Mouse (Mus musculus): ENCODE measurements around the gene Lrrc75a. TPM values are rescaled to one million over a fixed set of nuclear protein-coding genes. Genes with fewer than 3 reads are reported as not detected.
A peak's percentile ranks its signal among the peaks of the same experiment; 100 is the strongest.

Gene Lrrc75a
- polyA plus RNA-seq, 1 experiment from 2014 or later = 16.2 TPM

- ATAC-seq (ENCODE audit: low FRiP score) = no peak
- Histone ChIP-seq H3K4me1 (replicated peaks; ENCODE audit: control insufficient read depth, insufficient read depth, low read length) (no peaks in the 10 kb centered on the region), H3K27ac (ENCODE audit: low read depth, low read length) (no peak overlapping the region), H3K27me3 (ENCODE audit: control insufficient read depth, insufficient read depth, low read length) (no peaks in the 10 kb centered on the region), H3K9me3 (ENCODE audit: control insufficient read depth, low read length) (no peaks in the 10 kb centered on the region), H3K9ac (ENCODE audit: low read depth, low read length) (no peak overlapping the region), H3K4me3 (ENCODE audit: low read depth, low read length) (no peak overlapping the region), H3K4me2 (replicated peaks; ENCODE audit: low read depth, low read length) (no peak overlapping the region), H3K36me3 (ENCODE audit: control insufficient read depth, insufficient read depth, low read length) (no peaks in the 10 kb centered on the region)
- DNase-seq (ENCODE audit: low spot score) = no peak
- 64% methylated on average over 11 of the region's 11 CpGs for WGBS
Measured at GRCm38 (mm10) chr11:62642023-62642844, 6.1 kb downstream of the Lrrc75a start.

DNA sequence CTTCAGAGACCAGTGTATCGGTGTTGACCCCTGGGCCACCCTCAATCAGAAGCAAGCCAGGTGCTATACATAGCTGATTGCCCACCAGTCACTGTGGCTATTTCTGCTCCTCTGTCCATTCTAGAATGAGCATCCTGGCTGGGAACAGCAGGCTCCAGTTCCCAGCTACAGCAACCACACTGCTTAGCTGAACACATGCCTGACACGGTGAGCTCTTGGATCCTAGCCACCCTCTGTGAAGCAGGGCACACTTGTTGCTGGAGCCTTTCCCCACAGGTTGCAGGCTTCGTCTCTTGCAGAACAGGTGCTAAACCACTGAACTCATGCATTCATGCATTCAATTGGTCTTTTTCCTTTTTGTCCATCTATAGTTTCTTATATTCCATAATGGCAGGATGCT lies 7.9 kb downstream of the Lrrc75a start:
- H3K27ac ChIP-seq (ENCODE audit: low read depth, low read length) = no peak overlapping the region
- H3K27me3 ChIP-seq (ENCODE audit: control insufficient read depth, insufficient read depth, low read length) = no peaks in the 10 kb centered on the region
- no peak overlapping the region for H3K4me3 ChIP-seq (ENCODE audit: low read depth, low read length)
- ATAC-seq (ENCODE audit: low FRiP score) (no peak), DNase-seq (ENCODE audit: low spot score) (no peak)
- H3K4me2 ChIP-seq (replicated peaks; ENCODE audit: low read depth, low read length) = no peak overlapping the region
- no peaks in the 10 kb centered on the region for H3K4me1 ChIP-seq (replicated peaks; ENCODE audit: control insufficient read depth, insufficient read depth, low read length)
- WGBS = 87% methylated on average over 3 of the region's 3 CpGs
- H3K36me3 ChIP-seq (ENCODE audit: control insufficient read depth, insufficient read depth, low read length) = no peaks in the 10 kb centered on the region
- no peak overlapping the region for H3K9ac ChIP-seq (ENCODE audit: low read depth, low read length)
- no peaks in the 10 kb centered on the region for H3K9me3 ChIP-seq (ENCODE audit: control insufficient read depth, low read length)

GRCm38 (mm10) chr11:62638402-62638801 lies 9.9 kb downstream of the Lrrc75a start:
- ATAC-seq (ENCODE audit: low FRiP score) (no peak), DNase-seq (ENCODE audit: low spot score) (no peak)
- 90% methylated on average over 4 of the region's 4 CpGs for WGBS
- no peaks in the 10 kb centered on the region for H3K36me3 ChIP-seq (ENCODE audit: control insufficient read depth, insufficient read depth, low read length)
- no peak overlapping the region for H3K9ac ChIP-seq (ENCODE audit: low read depth, low read length)
- no peak overlapping the region for H3K4me2 ChIP-seq (replicated peaks; ENCODE audit: low read depth, low read length)
- no peaks in the 10 kb centered on the region for H3K27me3 ChIP-seq (ENCODE audit: control insufficient read depth, insufficient read depth, low read length)
- no peaks in the 10 kb centered on the region for H3K9me3 ChIP-seq (ENCODE audit: control insufficient read depth, low read length)
- H3K27ac ChIP-seq (ENCODE audit: low read depth, low read length) = no peak overlapping the region
- no peaks in the 10 kb centered on the region for H3K4me1 ChIP-seq (replicated peaks; ENCODE audit: control insufficient read depth, insufficient read depth, low read length)
- no peak overlapping the region for H3K4me3 ChIP-seq (ENCODE audit: low read depth, low read length)

GRCm38 (mm10) chr11:62637806-62638205 lies 10.5 kb downstream of the Lrrc75a start:
- ATAC-seq (ENCODE audit: low FRiP score) (no peak), DNase-seq (ENCODE audit: low spot score) (no peak)
- Histone ChIP-seq H3K4me2 (replicated peaks; ENCODE audit: low read depth, low read length) (no peak overlapping the region), H3K27ac (ENCODE audit: low read depth, low read length) (no peak overlapping the region), H3K9me3 (ENCODE audit: control insufficient read depth, low read length) (no peaks in the 10 kb centered on the region), H3K4me3 (ENCODE audit: low read depth, low read length) (no peak overlapping the region), H3K4me1 (replicated peaks; ENCODE audit: control insufficient read depth, insufficient read depth, low read length) (no peaks in the 10 kb centered on the region), H3K27me3 (ENCODE audit: control insufficient read depth, insufficient read depth, low read length) (no peaks in the 10 kb centered on the region), H3K36me3 (ENCODE audit: control insufficient read depth, insufficient read depth, low read length) (no peaks in the 10 kb centered on the region), H3K9ac (ENCODE audit: low read depth, low read length) (no peak overlapping the region)
- WGBS = 86% methylated on average over 6 of the region's 6 CpGs

DNA sequence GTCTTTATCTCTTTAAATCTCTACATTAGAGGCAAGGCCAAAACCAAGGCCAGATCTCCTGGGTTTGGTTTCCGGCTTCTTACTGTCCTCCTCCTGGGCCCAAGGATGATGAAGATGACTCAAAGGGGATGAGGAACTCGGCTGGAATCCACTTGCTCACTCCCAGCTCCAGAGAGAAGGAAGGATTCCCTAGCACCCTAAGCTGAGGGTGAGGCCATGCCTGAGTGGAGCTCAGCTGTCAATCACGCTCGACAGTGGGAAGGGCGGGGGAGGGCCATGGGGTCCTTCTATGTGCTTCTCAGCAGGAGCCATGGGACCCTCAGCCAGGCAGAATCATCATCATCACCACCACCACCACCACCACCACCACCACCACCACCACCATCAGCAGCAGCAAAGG lies 10.9 kb downstream of the Lrrc75a start:
- H3K4me2 ChIP-seq (replicated peaks; ENCODE audit: low read depth, low read length) = no peak overlapping the region
- no peaks in the 10 kb centered on the region for H3K4me1 ChIP-seq (replicated peaks; ENCODE audit: control insufficient read depth, insufficient read depth, low read length)
- H3K27ac ChIP-seq (ENCODE audit: low read depth, low read length) = no peak overlapping the region
- no peak for ATAC-seq (ENCODE audit: low FRiP score)
- H3K27me3 ChIP-seq (ENCODE audit: control insufficient read depth, insufficient read depth, low read length) = no peaks in the 10 kb centered on the region
- no peaks in the 10 kb centered on the region for H3K9me3 ChIP-seq (ENCODE audit: control insufficient read depth, low read length)
- no peaks in the 10 kb centered on the region for H3K36me3 ChIP-seq (ENCODE audit: control insufficient read depth, insufficient read depth, low read length)
- no peak overlapping the region for H3K9ac ChIP-seq (ENCODE audit: low read depth, low read length)
- no peak for DNase-seq (ENCODE audit: low spot score)
- H3K4me3 ChIP-seq (ENCODE audit: low read depth, low read length) = no peak overlapping the region
- WGBS = 77% methylated on average over 5 of the region's 5 CpGs

DNA sequence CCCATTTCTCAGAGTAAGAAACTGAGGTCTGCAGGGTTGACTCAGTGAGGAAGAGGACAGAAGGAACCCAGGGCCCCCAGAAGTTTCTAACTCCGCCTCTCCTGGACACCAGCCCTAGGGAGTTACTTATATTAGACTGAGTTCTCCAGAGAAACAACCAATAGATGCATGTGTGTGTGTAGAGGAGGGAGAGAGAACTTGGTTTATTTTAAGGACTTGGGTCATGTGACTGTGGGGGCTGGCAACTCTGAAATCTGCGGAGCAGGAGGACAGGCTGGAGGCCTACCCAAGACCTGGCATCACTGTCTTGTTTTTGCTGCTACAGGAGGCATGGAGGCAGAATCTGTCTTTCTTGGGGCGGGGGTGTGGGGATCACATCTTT lies 11.5 kb downstream of the Lrrc75a start:
- no peak for DNase-seq (ENCODE audit: low spot score)
- 87% methylated on average over 3 of the region's 3 CpGs for WGBS
- no peak for ATAC-seq (ENCODE audit: low FRiP score)
- no peak overlapping the region for H3K9ac ChIP-seq (ENCODE audit: low read depth, low read length)
- no peak overlapping the region for H3K4me2 ChIP-seq (replicated peaks; ENCODE audit: low read depth, low read length)
- H3K4me1 ChIP-seq (replicated peaks; ENCODE audit: control insufficient read depth, insufficient read depth, low read length) = no peaks in the 10 kb centered on the region
- H3K4me3 ChIP-seq (ENCODE audit: low read depth, low read length) = no peak overlapping the region
- H3K27me3 ChIP-seq (ENCODE audit: control insufficient read depth, insufficient read depth, low read length) = no peaks in the 10 kb centered on the region
- no peak overlapping the region for H3K27ac ChIP-seq (ENCODE audit: low read depth, low read length)
- H3K9me3 ChIP-seq (ENCODE audit: control insufficient read depth, low read length) = no peaks in the 10 kb centered on the region
- no peaks in the 10 kb centered on the region for H3K36me3 ChIP-seq (ENCODE audit: control insufficient read depth, insufficient read depth, low read length)

DNA sequence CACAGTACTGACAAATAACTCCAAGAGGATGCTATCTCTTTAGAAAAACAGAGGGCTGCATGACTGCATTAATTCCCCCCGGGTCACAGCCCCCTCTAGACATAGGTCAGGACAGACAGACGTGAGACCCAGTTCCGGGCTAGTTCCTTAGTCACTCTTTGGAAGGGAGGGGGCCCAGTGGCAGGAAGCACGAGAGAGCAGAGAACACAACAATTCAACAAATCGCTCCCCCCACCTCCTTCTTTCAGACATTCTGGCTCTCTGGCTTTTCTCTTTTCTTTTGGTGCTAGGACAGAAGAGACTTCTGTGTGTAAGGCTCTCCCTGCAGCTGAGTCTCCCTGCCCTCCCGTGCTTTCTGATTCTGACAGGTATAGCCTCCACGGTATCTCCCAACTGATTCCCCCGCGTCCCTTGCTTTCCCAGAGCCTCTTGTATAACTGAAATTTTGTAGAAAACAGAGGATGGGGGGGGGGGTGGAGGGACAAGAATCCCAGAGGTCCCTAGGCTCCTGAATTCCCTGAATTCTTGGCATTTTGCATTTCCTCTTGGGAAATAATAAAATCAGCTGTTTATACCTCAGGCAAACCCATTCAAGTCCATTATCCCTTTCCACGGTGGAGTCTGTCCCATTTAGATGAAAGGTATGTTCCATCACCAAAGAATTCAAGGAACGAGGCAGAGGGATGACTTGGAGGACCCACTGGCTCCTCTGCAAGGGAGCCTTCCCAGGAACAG lies 12.1 kb downstream of the Lrrc75a start:
- no peaks in the 10 kb centered on the region for H3K36me3 ChIP-seq (ENCODE audit: control insufficient read depth, insufficient read depth, low read length)
- no peaks in the 10 kb centered on the region for H3K27me3 ChIP-seq (ENCODE audit: control insufficient read depth, insufficient read depth, low read length)
- H3K9ac ChIP-seq (ENCODE audit: low read depth, low read length) = 0 out of 2 replicates have a peak overlapping the region, but pooled peaks have one; percentile 17
- DNase-seq (ENCODE audit: low spot score) = no peak
- H3K4me3 ChIP-seq (ENCODE audit: low read depth, low read length) = no peak overlapping the region
- H3K27ac ChIP-seq (ENCODE audit: low read depth, low read length) = no peak overlapping the region
- no peaks in the 10 kb centered on the region for H3K9me3 ChIP-seq (ENCODE audit: control insufficient read depth, low read length)
- WGBS = 60% methylated on average over 11 of the region's 11 CpGs
- no peak for ATAC-seq (ENCODE audit: low FRiP score)
- no peak overlapping the region for H3K4me2 ChIP-seq (replicated peaks; ENCODE audit: low read depth, low read length)
- H3K4me1 ChIP-seq (replicated peaks; ENCODE audit: control insufficient read depth, insufficient read depth, low read length) = 0 out of 2 replicates have a peak, but pooled peaks cover 2% of the 10 kb centered on the region

GRCm38 (mm10) chr11:62635406-62635805 lies 12.9 kb downstream of the Lrrc75a start:
- Histone ChIP-seq H3K27me3 (ENCODE audit: control insufficient read depth, insufficient read depth, low read length) (no peaks in the 10 kb centered on the region), H3K4me2 (replicated peaks; ENCODE audit: low read depth, low read length) (no peak overlapping the region), H3K36me3 (ENCODE audit: control insufficient read depth, insufficient read depth, low read length) (no peaks in the 10 kb centered on the region), H3K4me3 (ENCODE audit: low read depth, low read length) (no peak overlapping the region), H3K9me3 (ENCODE audit: control insufficient read depth, low read length) (no peaks in the 10 kb centered on the region), H3K4me1 (replicated peaks; ENCODE audit: control insufficient read depth, insufficient read depth, low read length) (peaks cover 7% of the 10 kb centered on the region), H3K9ac (ENCODE audit: low read depth, low read length) (no peak overlapping the region), H3K27ac (ENCODE audit: low read depth, low read length) (no peak overlapping the region)
- no peak for DNase-seq (ENCODE audit: low spot score)
- no peak for ATAC-seq (ENCODE audit: low FRiP score)
- 79% methylated on average over 3 of the region's 3 CpGs for WGBS

- no peaks in the 10 kb centered on the region for H3K27me3 ChIP-seq (ENCODE audit: control insufficient read depth, insufficient read depth, low read length)
Measured at GRCm38 (mm10) chr11:62631138-62631537, 17.2 kb downstream of the Lrrc75a start.

More at GRCm38 (mm10) chr11:62631138-62631537, 17.2 kb downstream of the Lrrc75a start:
- Histone ChIP-seq H3K4me3 (ENCODE audit: low read depth, low read length) (no peak overlapping the region), H3K4me1 (replicated peaks; ENCODE audit: control insufficient read depth, insufficient read depth, low read length) (peaks cover 21% of the 10 kb centered on the region), H3K9me3 (ENCODE audit: control insufficient read depth, low read length) (no peaks in the 10 kb centered on the region), H3K4me2 (replicated peaks; ENCODE audit: low read depth, low read length) (no peak overlapping the region), H3K27ac (ENCODE audit: low read depth, low read length) (peak overlapping the region; percentile 25), H3K36me3 (ENCODE audit: control insufficient read depth, insufficient read depth, low read length) (no peaks in the 10 kb centered on the region), H3K9ac (ENCODE audit: low read depth, low read length) (no peak overlapping the region)
- ATAC-seq (ENCODE audit: low FRiP score) (no peak), DNase-seq (ENCODE audit: low spot score) (peak; percentile 34)
- WGBS = 22% methylated on average over 4 of the region's 4 CpGs

Measured in hindbrain, embryonic 11.5 days (tissue).